Mouse (Mus musculus) layer of hippocampus, adult 11-12 months (tissue): ENCODE measurements at regions not wholly inside any gene's neighbourhood (a gene's known extent, or its start where the extent isn't known, plus 50 kb on each side); places are given as distances from the start of the nearest gene placed in this dataset.
A peak's percentile ranks its signal among the peaks of the same experiment; 100 is the strongest.

Experiments
- DNase-seq: peaks from one replicate; pipeline ENCODE4 v3.0.0; 2022; ENCODE audit warnings: low spot score

DNA sequence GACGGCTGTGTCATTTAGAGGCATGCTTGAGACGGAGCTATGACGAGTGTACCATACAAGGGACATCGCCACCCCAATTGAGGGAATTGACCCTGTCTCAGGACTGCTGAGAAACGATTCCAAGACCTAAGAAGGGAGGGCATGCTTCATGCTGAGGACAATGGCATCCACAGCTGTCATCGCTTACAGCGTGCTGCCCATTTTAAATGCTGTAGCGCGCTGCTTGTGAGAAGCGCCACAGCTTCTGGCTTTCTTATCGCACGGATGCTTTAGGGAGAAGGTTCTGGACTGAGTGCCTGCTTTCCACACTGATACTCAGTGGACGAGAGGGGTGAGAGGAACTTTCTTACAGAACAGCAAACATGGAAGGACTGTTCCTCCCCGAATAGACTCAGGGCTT lies 357.8 kb upstream of the Arglu1 start:
- no peak for DNase-seq

DNA sequence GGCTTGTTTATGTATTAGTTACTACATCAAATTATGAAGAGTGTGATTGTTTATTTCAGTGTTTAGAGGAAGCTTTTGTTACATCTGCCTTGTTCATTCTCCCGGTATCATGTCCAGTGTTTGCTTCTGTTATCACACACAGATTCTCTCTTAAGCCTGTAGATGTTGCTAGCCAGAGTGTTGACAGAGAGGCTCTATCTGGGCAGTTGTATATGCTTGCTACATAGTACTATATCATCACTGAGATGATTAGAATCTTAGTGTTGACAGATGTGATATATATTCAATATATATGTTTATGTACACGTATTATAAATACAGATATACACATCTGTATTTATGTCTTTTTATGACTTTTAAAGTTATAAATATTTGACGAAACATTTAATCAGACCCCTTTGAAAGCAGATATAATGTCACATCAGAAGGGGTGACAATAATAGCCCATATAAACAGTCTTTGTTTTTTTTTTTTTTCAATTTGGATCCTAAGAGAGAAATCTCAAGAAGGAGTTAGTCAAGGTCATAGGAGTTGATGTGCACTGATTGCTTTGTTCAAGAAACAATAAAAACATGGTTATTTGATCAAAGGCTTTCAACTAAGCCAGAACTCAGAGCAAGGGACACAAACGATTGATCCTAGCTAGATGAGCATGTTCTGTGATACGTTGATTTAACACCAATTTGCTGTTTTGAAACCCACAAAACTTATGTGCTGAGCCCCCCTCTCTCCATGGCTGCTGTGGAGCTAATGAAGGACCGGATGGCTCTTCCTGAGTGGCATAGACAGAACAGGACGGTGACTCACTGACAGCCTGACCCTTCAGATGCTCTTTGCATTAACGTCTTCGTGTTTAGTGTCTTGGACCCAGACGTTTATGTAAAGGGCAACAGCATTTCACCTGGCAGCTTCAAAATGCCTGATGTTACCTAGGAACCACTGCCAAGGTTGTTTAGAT lies 352.8 kb upstream of the Arglu1 start:
- no peak for DNase-seq

DNA sequence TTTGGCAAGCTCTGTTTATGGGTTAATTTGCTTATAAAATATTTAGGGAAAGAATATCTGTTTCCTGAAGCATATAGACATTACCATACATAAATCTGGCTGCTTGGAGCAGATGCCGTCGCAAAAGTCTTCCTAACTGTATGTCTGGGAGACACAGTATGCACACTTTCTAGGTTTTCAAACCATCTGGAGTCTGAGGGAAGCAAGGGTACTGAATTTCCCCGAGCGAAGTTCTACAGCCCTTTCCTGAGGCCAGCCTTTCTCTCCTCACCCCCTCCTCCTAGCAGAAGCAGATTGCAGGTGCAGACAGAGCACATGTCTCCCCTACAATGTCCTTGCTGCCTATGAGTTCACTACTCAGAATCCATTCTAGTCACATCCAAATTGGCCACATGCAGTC lies 338.8 kb upstream of the Arglu1 start:
- DNase-seq = no peak

- DNase-seq = no peak
Measured at GRCm38 (mm10) chr8:9027672-9028071, 337.4 kb upstream of the Arglu1 start.

DNA sequence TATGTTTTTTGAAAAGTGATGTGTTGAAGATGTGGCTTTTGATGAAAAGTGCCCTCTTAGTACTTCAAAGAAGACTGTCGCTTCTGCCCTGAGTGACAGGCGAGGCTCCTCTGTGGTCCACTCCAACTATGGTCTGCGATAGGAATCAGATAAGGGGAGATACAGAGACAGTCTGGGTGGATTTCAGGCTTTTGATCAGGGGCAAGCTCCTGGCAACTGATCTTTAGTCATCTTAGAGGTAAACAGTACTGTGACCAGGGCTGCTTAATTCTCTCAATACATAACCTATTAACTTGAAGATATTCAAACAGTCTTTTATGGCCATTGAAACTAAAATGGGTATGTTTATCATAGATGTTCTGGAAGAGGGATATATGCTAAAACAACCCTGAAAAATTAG lies 335.6 kb upstream of the Arglu1 start:
- no peak for DNase-seq

DNA sequence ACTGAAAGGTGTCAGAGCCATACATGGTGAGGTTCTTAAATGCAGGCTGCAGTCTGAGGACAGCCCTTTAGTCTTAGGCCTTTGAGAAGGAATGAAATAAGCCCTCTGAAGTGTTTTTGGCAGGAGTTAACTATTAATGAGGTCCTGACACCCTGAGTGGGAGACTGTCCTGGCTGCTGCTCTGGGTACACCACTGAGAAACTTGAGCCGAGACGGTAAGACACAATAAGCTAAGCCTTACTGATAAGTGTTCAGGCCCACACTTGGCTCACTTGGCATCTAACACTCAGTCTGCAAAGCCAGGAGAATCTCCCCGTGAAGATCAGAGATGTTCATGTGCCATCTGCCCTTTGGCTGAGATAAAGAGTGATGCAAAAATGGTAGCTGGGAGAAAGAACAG lies 335.1 kb upstream of the Arglu1 start:
- DNase-seq = no peak

- no peak for DNase-seq
Measured at GRCm38 (mm10) chr8:9020744-9021143, 330.4 kb upstream of the Arglu1 start.

DNA sequence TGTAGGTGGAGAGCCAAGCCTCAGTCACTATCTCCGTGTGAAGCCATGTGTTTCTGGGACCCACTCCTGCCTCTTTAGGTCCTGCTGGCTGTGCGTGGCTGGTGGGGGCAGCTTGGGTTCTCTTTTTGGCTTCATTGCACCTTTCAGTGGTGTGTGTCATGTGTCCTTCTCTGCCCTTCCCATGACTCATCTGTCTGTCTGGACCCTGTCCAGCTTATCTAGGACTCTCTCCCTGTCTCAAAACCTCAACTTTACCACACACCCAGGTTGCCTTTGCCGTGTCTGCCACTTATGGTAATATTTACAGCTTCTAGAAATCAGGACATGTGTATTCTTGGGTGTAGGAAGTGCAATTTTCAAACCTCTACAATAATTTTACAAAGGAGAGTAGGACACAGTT lies 329.9 kb upstream of the Arglu1 start:
- DNase-seq = no peak

DNA sequence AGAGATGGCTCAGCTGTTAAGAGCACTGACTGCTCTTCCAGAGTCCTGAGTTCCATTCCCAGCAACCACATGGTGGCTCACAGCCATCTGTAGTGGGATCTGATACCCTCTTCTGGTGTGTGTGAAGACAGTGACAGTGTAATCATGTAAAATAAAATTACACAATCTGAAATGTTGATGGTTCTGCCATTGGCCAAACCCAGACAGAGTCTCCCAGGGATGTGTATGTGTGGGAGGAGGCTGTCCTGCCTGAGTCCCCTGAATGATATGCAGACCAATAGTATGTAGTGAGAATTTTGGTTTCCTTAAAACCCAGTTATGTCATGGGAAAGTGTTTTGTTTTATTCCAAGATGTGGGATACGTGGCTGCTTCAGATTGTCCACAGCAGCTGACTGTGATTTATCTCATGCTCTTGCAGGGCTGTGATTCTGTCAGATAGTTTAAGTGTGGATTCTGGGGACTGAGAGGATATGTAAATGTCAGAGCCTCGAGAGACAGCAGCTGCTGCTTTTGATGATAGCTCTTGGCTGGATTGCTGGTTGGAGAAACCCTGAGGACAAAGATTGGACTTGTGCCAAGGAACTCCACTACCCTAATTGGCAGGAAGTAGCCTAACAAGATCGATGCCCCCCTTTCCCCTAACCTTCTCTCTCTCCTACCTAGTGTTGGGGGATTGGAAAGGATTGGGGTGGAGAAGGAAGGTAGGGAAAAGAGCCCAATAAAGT lies 321.6 kb upstream of the Arglu1 start:
- DNase-seq = no peak

DNA sequence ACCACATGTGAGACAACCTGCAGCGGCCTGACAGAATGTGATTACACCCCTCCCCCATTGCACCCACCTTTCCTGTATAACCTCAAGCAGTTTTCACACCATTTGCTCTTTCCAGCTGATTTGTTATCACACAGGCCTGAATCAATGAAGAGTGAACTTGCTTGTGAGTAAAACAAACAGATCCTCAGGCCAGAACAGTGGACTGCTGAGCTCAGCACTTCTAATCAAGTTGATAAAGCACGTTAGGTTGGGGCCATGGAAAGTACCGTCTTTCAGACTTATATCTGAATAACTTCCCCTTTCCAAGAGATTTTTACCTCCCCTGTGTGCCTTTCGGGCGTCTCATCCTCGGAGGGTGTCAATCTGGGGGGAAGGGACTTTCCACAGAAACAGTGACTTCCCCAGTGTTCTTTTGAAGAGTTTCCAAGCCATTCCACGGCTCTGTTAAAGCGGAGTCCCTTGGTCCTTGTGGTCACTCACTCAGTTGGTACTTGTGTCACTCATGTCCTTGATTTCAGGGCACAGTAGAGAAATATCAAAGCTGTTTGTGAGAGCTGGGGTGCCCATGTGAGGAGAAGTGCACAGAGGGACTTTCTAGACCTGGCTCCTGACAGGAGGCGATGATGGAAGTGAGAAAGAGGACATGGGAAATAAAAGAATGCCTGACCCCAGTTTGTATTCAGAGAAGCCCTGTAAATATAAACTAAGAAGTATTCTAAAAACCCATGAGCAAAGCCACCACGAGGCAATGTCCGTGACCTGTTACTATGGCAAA lies 317.9 kb upstream of the Arglu1 start:
- DNase-seq = no peak

- no peak for DNase-seq
Measured at GRCm38 (mm10) chr8:8999914-9000313, 309.6 kb upstream of the Arglu1 start.

- DNase-seq = no peak
Measured at GRCm38 (mm10) chr8:8997621-8998020, 307.3 kb upstream of the Arglu1 start.

DNA sequence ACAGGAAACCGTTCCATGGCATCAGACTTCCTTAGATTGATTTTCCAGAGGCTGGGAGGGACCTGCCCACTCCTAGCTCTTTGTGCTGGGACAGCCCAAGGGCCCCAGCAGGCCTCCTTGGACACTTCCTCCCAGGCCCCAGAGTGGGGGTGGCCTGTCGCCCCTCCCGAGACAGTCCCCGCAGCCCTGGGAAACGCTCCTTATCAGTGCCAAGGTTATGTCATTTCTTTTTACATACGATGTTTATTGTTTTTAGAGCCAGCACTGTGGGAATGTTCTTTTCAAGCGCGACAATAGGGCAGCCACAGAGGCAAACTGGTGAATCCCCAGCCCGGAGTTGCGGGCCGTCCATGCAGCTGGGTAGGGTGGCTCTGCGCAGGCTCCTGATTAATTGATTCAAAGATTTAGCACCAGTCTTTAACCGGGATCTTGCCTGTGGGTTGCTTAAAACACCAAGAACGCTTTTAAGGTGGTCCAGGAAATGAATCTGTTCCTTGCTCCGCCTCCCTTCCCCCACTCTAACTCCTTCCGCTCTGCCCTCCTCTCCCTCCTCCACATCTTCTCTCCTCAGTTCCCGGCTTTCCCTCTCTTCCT lies 304.4 kb upstream of the Arglu1 start:
- DNase-seq = no peak

GRCm38 (mm10) chr8:8994008-8994407 lies 303.7 kb upstream of the Arglu1 start:
- no peak for DNase-seq

DNA sequence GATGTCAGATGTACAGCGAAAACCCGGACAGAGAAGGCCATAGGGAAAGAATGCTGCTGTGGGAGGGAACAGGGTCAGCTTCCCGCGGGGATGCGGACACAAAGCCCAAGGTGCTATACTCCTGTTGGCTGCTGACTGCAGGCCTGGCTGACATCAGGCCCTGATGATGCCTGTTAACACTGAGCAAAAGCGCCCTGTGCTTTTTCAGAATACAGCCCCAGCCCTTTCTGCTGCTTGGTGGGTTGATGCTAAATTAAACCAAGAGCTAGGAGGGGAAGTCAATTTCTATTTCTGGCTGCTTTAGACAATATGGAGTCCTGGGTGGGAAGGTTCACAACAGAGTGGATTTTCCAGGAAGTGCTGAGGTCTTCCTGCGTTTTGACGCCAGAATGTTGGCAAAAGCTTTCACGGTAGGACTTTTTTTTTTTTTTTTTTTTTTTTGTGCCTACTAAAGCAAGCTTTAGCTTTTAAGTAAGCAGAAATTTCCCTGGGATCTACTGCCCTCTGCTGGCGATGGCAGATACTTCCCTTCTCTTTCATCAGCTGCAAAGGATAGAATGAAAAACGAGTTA lies 302.2 kb upstream of the Arglu1 start:
- peak; percentile 81 for DNase-seq

DNA sequence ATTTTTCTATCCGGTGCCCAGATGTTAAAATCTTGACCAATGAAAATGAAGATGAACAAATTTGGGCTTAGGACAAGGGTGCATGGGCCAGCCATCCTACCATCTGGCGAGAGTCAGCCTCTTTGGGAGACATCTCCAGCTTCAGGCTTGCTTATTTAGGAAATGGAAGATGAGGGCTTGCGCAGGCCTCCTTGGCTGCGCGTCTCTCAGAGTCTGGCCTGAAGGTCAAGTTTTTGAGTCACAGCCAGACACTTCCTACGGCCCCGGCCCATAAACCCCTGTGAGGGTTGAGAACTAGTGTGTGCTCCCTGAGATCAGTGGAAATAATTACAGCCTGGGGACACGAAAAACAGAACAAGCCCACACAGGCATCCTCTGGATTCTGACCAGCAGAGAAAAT lies 300.7 kb upstream of the Arglu1 start:
- DNase-seq = no peak

GRCm38 (mm10) chr8:8986068-8986467 lies 295.7 kb upstream of the Arglu1 start:
- no peak for DNase-seq

DNA sequence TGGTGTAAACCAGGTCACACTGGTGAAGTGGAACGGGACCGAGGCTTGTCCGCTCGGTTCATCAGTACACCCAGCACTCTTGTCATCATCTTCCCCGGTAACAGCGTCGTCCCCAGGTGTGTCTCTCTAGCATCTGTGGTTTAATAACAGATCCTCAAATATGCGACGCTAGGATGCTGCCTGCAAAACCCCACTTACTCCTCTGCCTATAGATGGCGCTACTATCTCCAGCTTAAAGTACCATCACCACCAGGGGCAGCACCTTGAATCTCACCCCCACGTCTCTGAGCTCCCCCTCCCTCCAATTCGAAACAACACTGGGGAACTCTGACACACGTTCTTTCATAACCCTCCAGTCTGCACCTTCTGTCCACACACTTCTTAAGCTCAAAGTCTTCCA lies 295.1 kb upstream of the Arglu1 start:
- DNase-seq = no peak

GRCm38 (mm10) chr8:8984829-8985251 lies 294.5 kb upstream of the Arglu1 start:
- no peak for DNase-seq

DNA sequence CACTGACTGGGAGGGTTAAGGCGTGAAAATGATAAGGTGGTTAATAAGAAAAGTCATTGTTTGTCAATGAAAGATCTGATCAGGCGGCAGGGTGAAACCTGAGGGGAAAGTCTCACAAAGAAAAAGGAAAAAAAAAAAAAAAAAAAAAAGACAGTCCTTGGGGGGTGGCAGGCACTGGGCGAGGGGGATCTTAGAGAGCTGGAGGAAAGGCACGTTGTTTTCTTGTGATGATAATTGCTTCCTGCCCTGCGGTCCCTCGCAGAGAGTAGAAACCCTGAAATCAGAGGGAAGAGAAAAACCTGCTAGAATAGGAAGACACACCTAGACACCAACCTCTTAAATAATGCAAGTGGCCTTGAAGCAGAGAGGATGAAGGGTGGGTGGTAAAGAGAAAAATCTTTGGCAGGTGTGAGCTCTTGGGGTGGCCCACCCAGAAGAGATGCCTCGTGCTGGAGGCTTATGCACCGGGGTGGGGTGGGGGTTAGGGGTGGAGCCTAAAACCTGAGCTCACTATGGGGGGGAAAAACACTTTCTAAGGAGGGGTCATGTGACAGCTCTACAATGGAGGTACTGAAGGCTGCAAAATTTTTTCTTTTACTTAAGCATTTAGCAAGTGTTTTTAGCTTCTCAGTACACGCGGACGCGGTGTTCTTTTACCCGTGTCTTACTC lies 294.0 kb upstream of the Arglu1 start:
- no peak for DNase-seq

DNA sequence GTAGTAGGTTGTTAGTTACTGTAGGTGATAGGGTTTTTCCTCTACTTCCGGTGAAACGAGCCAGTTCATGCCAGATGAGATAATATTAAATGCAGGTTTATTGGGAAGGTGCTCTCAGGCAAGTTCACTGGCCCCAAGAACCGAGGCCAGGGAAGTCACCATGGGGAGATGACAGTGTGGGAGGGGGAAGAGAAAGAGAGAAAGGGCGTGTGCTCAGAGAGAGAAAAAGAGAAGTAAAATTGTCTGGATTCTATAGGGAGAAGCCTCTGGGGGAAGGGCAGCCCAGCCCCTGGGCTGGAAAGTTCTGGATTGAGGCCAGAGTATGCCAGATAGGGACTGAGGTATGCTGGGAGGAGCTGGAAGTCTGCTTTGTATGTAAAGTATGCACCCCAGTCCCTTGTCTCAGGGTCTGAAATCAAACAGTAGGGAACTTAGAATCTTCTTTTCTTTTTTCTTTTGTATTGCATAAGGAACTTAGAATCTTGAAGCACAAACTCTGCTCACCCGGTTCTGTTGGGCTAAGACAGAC lies 292.9 kb upstream of the Arglu1 start:
- no peak for DNase-seq
